Mouse (Mus musculus) hindbrain, postnatal 0 days (tissue): ENCODE results near the gene Dot1l. TPM values are rescaled to one million over a fixed set of nuclear protein-coding genes. Genes with fewer than 3 reads are reported as not detected.

ENCODE experiments used
- ATAC-seq: fragments of 200-750 bp; cut with Nextera tagmentation; 2 replicates; pipeline ENCODE4 v1.8.0; 2017; ENCODE audit warnings: mild to moderate bottlenecking, moderate TSS enrichment, moderate library complexity
- DNase-seq: peaks from one replicate; pipeline ENCODE4 v3.0.0-alpha.2; 2015; ENCODE audit warnings: low spot score
- H3K27ac ChIP-seq: fragments of 300-500 bp; sonication (generic); 2 replicates; pipeline ENCODE4 v1.5.1; 2014; ENCODE audit warnings: mild to moderate bottlenecking
- H3K27me3 ChIP-seq: fragments of 300-500 bp; sonication (generic); 2 replicates; pipeline ENCODE4 v1.6.1; 2014; ENCODE audit warnings: low read length, mixed read lengths; ENCODE audit not compliant: insufficient read depth
- H3K36me3 ChIP-seq: fragments of 300-500 bp; sonication (generic); 2 replicates; pipeline ENCODE4 v1.6.1; 2014; ENCODE audit warnings: low read length, mixed read lengths; ENCODE audit not compliant: insufficient read depth
- H3K4me1 ChIP-seq: fragments of 300-500 bp; sonication (generic); 2 replicates; pipeline ENCODE4 v1.6.1; 2014; ENCODE audit warnings: antibody characterized with exemption, low read length, mixed read lengths; ENCODE audit not compliant: insufficient read depth
- H3K4me2 ChIP-seq: fragments of 300-500 bp; sonication (generic); 2 replicates; pipeline ENCODE4 v1.6.1; 2014; ENCODE audit warnings: low read depth, mild to moderate bottlenecking, low read length, moderate library complexity, mixed read lengths
- H3K4me3 ChIP-seq: fragments of 300-500 bp; sonication (generic); 2 replicates; pipeline ENCODE4 v1.5.1; 2014; ENCODE audit warnings: low read length
- H3K9ac ChIP-seq: fragments of 300-500 bp; sonication (generic); replicated peaks from 2 replicates; pipeline ENCODE4 v1.6.1; 2014; ENCODE audit warnings: mild to moderate bottlenecking, low read length, moderate library complexity, mixed read lengths
- H3K9me3 ChIP-seq: fragments of 300-500 bp; sonication (generic); 2 replicates; pipeline ENCODE4 v1.6.1; 2016; ENCODE audit warnings: low read length, mixed read lengths
- CTCF ChIP-seq: IDR thresholded peaks from 2 replicates; pipeline ENCODE4 v1.5.1; 2016; ENCODE audit warnings: antibody characterized with exemption, control low read depth, low read depth
- WGBS: fragments of 180-500 bp; shearing (Covaris S2); extraction: QIAGEN DNeasy Blood & Tissue Kit; methylation state at CpG from one replicate; pipeline ENCODE4 v1.1.7; 2014; 5-methylcytosine and 5-hydroxymethylcytosine counted together
- polyA plus RNA-seq: library from polyadenylated mRNA; unstranded; fragments of >200 nt; fragmentation: Nextera tagmentation; extraction: Ambion mirVana; gene quantifications from 2 replicates; pipeline ENCODE4 v1.2.1, GENCODE M21; 2015
- total RNA-seq: library from RNA; depleted of rRNA; stranded (reverse); fragments of >200 nt; gene quantifications from 2 replicates; pipeline ENCODE4 v1.2.3, GENCODE M21; 2014

The Dot1l gene
- total and polyA plus RNA-seq, 2 experiments from 2014 or later, result 12.6 to 27.2 TPM

GRCm38 (mm10) chr10:80796307-80796848, 41.4 kb downstream of the Dot1l start:
- no peak overlapping the region for H3K4me3 ChIP-seq
- DNase-seq (no peak), ATAC-seq (no peak)
- 73% methylated on average over 9 of the region's 9 CpGs for WGBS
- H3K9ac ChIP-seq, result peak overlapping the region; percentile 96; the same call in 1 of the 2 replicates
- peaks cover 13% of the 10 kb centered on the region for H3K4me1 ChIP-seq
- H3K36me3 ChIP-seq, result peaks cover 26% of the 10 kb centered on the region
- TF ChIP-seq CTCF, result no peak
- no peaks in the 10 kb centered on the region for H3K27me3 ChIP-seq
- no peaks in the 10 kb centered on the region for H3K9me3 ChIP-seq
- H3K27ac ChIP-seq, result no peak overlapping the region
- H3K4me2 ChIP-seq, result peak overlapping the region; percentile 97

- WGBS, result 3% methylated on average over 56 of the region's 59 CpGs
- Histone ChIP-seq H3K4me3 (peak overlapping the region; percentile 87), H3K36me3 (peaks cover 29% of the 10 kb centered on the region), H3K27me3 (no peaks in the 10 kb centered on the region), H3K9ac (peak overlapping the region; percentile 96), H3K4me2 (peak overlapping the region; percentile 97), H3K4me1 (peaks cover 13% of the 10 kb centered on the region), H3K9me3 (no peaks in the 10 kb centered on the region), H3K27ac (peak overlapping the region; percentile 97)
- ATAC-seq (peak; percentile 83), DNase-seq (peak; percentile 85)
- TF ChIP-seq CTCF, result 0 out of 2 replicates have a peak, but pooled peaks have one; percentile 2
Observed at GRCm38 (mm10) chr10:80797186-80798149, 42.5 kb downstream of the Dot1l start.

GRCm38 (mm10) chr10:80798150-80799006, 43.4 kb downstream of the Dot1l start, which contains the start of the genes Sf3a2 and Plekhj1:
Gene Sf3a2, plus strand, starts transcription at chr10:80798198.
Gene Plekhj1, minus strand, starts transcription at chr10:80798626.
- WGBS, result under 1% methylated on average over 93 of the region's 104 CpGs
- Histone ChIP-seq H3K27me3 (no peaks in the 10 kb centered on the region), H3K4me3 (peak within 1 kb of the TSS; percentile 87), H3K9ac (peak within 1 kb of the TSS; percentile 96), H3K4me2 (peak within 1 kb of the TSS; percentile 97), H3K36me3 (peaks cover 36% of the 10 kb centered on the region), H3K4me1 (peaks cover 13% of the 10 kb centered on the region), H3K27ac (peak within 1 kb of the TSS; percentile 97), H3K9me3 (no peaks in the 10 kb centered on the region)
- TF ChIP-seq CTCF, result no peak
- DNase-seq (peak; percentile 99), ATAC-seq (peak; percentile 92)

GRCm38 (mm10) chr10:80799070-80799566, 44.1 kb downstream of the Dot1l start:
- TF ChIP-seq CTCF, result no peak
- H3K4me3 ChIP-seq, result peak overlapping the region; percentile 87
- H3K27ac ChIP-seq, result peak overlapping the region; percentile 97
- ATAC-seq (no peak), DNase-seq (peak; percentile 43)
- H3K36me3 ChIP-seq, result peaks cover 38% of the 10 kb centered on the region
- H3K27me3 ChIP-seq, result no peaks in the 10 kb centered on the region
- 3% methylated on average over 18 of the region's 18 CpGs for WGBS
- H3K9ac ChIP-seq, result peak overlapping the region; percentile 96
- H3K4me2 ChIP-seq, result peak overlapping the region; percentile 97
- no peaks in the 10 kb centered on the region for H3K9me3 ChIP-seq
- H3K4me1 ChIP-seq, result peaks cover 13% of the 10 kb centered on the region

- H3K27ac ChIP-seq, result no peak overlapping the region
- DNase-seq (no peak), ATAC-seq (no peak)
- H3K27me3 ChIP-seq, result no peaks in the 10 kb centered on the region
- no peak for TF ChIP-seq CTCF
- H3K4me3 ChIP-seq, result no peak overlapping the region
- H3K36me3 ChIP-seq, result peaks cover 36% of the 10 kb centered on the region
- H3K9ac ChIP-seq, result no peak overlapping the region
- H3K4me2 ChIP-seq, result no peak overlapping the region
- peaks cover 13% of the 10 kb centered on the region for H3K4me1 ChIP-seq
- 90% methylated on average over 10 of the region's 10 CpGs for WGBS
- H3K9me3 ChIP-seq, result no peaks in the 10 kb centered on the region
Observed at GRCm38 (mm10) chr10:80802204-80802912, 47.4 kb downstream of the Dot1l start.

- H3K9me3 ChIP-seq, result no peaks in the 10 kb centered on the region
- peaks cover 13% of the 10 kb centered on the region for H3K4me1 ChIP-seq
- peaks cover 36% of the 10 kb centered on the region for H3K36me3 ChIP-seq
- H3K4me3 ChIP-seq, result no peak overlapping the region
- no peak overlapping the region for H3K9ac ChIP-seq
- no peak overlapping the region for H3K4me2 ChIP-seq
- no peaks in the 10 kb centered on the region for H3K27me3 ChIP-seq
- H3K27ac ChIP-seq, result no peak overlapping the region
- no peak for TF ChIP-seq CTCF
- DNase-seq, result no peak
- 77% methylated on average over 3 of the region's 3 CpGs for WGBS
- ATAC-seq, result no peak
Observed at GRCm38 (mm10) chr10:80802996-80803395, 48.0 kb downstream of the Dot1l start.
